Mouse (Mus musculus): Measurements from ENCODE around the gene Prkag2.

Prkag2 gene

GRCm38 (mm10) chr5:25038827-25039226 is 61.6 kb downstream of the Prkag2 start:
- H3K36me3 ChIP-seq (ENCODE audit: insufficient read depth, low read length) = no peaks in the 10 kb centered on the region
- no peak overlapping the region for H3K4me3 ChIP-seq (replicated peaks; ENCODE audit: low read length)
- TF ChIP-seq NANOG (IDR thresholded peaks at IDR 0.05; ENCODE audit: borderline replicate concordance, low read length) (no peak), CTCF (conservative IDR thresholded peaks at IDR 0.05; ENCODE audit: low read length) (no peak), POU5F1 (IDR thresholded peaks at IDR 0.05; ENCODE audit: borderline replicate concordance, low read length) (no peak)
- H3K9me3 ChIP-seq (ENCODE audit: low read length) = no peaks in the 10 kb centered on the region
- H3K4me1 ChIP-seq (replicated peaks; ENCODE audit: low read depth, low read length) = no peaks in the 10 kb centered on the region
- H3K27me3 ChIP-seq (ENCODE audit: insufficient read depth, low read length) = no peaks in the 10 kb centered on the region

- TF ChIP-seq POU5F1 (IDR thresholded peaks at IDR 0.05; ENCODE audit: borderline replicate concordance, low read length) = no peak
- TF ChIP-seq NANOG (IDR thresholded peaks at IDR 0.05; ENCODE audit: borderline replicate concordance, low read length) = no peak
- TF ChIP-seq CTCF (conservative IDR thresholded peaks at IDR 0.05; ENCODE audit: low read length) = no peak
- Histone ChIP-seq H3K4me1 (replicated peaks; ENCODE audit: low read depth, low read length) (no peaks in the 10 kb centered on the region), H3K27me3 (ENCODE audit: insufficient read depth, low read length) (no peaks in the 10 kb centered on the region), H3K4me3 (replicated peaks; ENCODE audit: low read length) (no peak overlapping the region), H3K36me3 (ENCODE audit: insufficient read depth, low read length) (no peaks in the 10 kb centered on the region), H3K9me3 (ENCODE audit: low read length) (no peaks in the 10 kb centered on the region)
Measured at GRCm38 (mm10) chr5:25035391-25035790, 65.1 kb downstream of the Prkag2 start.

GRCm38 (mm10) chr5:25031456-25031856 is 69.0 kb downstream of the Prkag2 start:
- TF ChIP-seq CTCF (conservative IDR thresholded peaks at IDR 0.05; ENCODE audit: low read length) (no peak), POU5F1 (IDR thresholded peaks at IDR 0.05; ENCODE audit: borderline replicate concordance, low read length) (no peak), NANOG (IDR thresholded peaks at IDR 0.05; ENCODE audit: borderline replicate concordance, low read length) (no peak)
- no peaks in the 10 kb centered on the region for H3K9me3 ChIP-seq (ENCODE audit: low read length)
- H3K4me3 ChIP-seq (replicated peaks; ENCODE audit: low read length) = no peak overlapping the region
- no peaks in the 10 kb centered on the region for H3K27me3 ChIP-seq (ENCODE audit: insufficient read depth, low read length)
- no peaks in the 10 kb centered on the region for H3K36me3 ChIP-seq (ENCODE audit: insufficient read depth, low read length)
- no peaks in the 10 kb centered on the region for H3K4me1 ChIP-seq (replicated peaks; ENCODE audit: low read depth, low read length)

GRCm38 (mm10) chr5:25031037-25031436 is 69.4 kb downstream of the Prkag2 start:
- H3K4me1 ChIP-seq (replicated peaks; ENCODE audit: low read depth, low read length) = peaks cover 3% of the 10 kb centered on the region
- 0 out of 2 replicates have a peak, but pooled peaks cover 3% of the 10 kb centered on the region for H3K27me3 ChIP-seq (ENCODE audit: insufficient read depth, low read length)
- H3K9me3 ChIP-seq (ENCODE audit: low read length) = no peaks in the 10 kb centered on the region
- H3K36me3 ChIP-seq (ENCODE audit: insufficient read depth, low read length) = no peaks in the 10 kb centered on the region
- no peak overlapping the region for H3K4me3 ChIP-seq (replicated peaks; ENCODE audit: low read length)
- no peak for TF ChIP-seq POU5F1 (IDR thresholded peaks at IDR 0.05; ENCODE audit: borderline replicate concordance, low read length)

DNA sequence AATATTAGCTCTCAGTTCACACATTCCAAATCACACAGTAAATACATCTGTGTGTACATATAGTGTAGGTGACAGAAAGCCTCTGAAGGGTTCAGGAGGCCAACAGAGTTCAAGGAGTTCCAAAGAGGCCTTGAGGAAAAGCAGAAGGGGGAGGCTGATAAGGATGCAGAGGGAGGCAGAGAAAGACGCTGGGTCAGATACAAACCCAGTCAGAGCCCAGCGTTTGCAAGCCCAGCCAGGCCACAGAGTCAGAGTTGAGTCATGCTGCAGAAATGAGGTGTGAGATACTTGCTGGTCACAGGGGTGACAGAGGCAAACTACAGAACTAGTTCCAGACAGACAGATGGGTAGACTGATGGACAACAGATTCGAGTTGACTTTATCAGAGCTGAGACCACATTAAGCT is 70.2 kb downstream of the Prkag2 start:
- Histone ChIP-seq H3K9me3 (ENCODE audit: low read length) (no peaks in the 10 kb centered on the region), H3K4me3 (replicated peaks; ENCODE audit: low read length) (no peak overlapping the region)
- TF ChIP-seq POU5F1 (IDR thresholded peaks at IDR 0.05; ENCODE audit: borderline replicate concordance, low read length) = no peak

GRCm38 (mm10) chr5:25027673-25028072 is 72.8 kb downstream of the Prkag2 start:
- no peak for TF ChIP-seq CTCF (conservative IDR thresholded peaks at IDR 0.05; ENCODE audit: low read length)
- no peak for TF ChIP-seq POU5F1 (IDR thresholded peaks at IDR 0.05; ENCODE audit: borderline replicate concordance, low read length)
- TF ChIP-seq NANOG (IDR thresholded peaks at IDR 0.05; ENCODE audit: borderline replicate concordance, low read length) = no peak
- H3K4me1 ChIP-seq (replicated peaks; ENCODE audit: low read depth, low read length) = peaks cover 8% of the 10 kb centered on the region

More for the DNA sequence above, 70.2 kb downstream of the Prkag2 start:
- peaks cover 8% of the 10 kb centered on the region for H3K4me1 ChIP-seq (replicated peaks; ENCODE audit: low read depth, low read length)
- H3K36me3 ChIP-seq (ENCODE audit: insufficient read depth, low read length) = no peaks in the 10 kb centered on the region
- 0 out of 2 replicates have a peak, but pooled peaks cover 4% of the 10 kb centered on the region for H3K27me3 ChIP-seq (ENCODE audit: insufficient read depth, low read length)

DNA sequence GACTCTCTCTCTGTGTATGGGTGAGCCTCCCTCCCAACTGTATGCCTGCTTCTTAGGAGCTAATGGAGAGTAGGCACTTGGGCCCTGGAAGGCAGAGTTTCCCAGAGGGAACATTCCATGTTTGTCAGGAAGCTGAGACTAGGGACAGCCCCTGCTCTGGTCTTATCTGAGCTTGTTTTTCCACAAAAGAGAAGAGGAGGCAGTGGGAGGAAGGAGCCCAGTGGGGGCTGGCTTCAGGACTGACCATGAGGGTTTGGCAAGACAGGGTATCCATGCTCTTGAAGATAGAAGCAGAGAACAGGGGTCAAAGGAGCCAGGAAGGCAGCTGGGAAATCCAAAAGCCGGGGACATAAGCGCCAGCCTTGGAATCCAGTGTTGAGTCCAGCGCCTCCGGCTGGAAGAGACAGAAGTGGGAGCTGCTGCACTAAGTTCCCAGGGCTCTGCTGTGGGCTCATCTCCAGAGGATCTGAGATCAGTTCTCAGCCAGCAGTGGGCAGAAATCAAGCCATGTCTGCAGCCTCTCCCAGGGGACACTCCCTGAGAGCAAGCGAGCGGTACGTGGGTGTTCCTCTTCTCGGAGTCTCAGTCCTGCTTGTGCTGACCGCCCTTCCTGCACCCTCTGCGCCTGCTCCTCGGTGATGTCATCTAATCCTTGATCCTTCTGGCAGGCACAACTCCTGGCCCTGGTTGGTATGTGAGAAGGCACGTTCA is 75.0 kb downstream of the Prkag2 start:
- Histone ChIP-seq H3K4me1 (replicated peaks; ENCODE audit: low read depth, low read length) (peaks cover 8% of the 10 kb centered on the region), H3K4me3 (replicated peaks; ENCODE audit: low read length) (peak overlapping the region; percentile 71), H3K27me3 (ENCODE audit: insufficient read depth, low read length) (peaks cover 4% of the 10 kb centered on the region; the same call in 1 of the 2 replicates), H3K9me3 (ENCODE audit: low read length) (peaks cover 7% of the 10 kb centered on the region; the same call in 1 of the 2 replicates), H3K36me3 (ENCODE audit: insufficient read depth, low read length) (no peaks in the 10 kb centered on the region)
- TF ChIP-seq POU5F1 (IDR thresholded peaks at IDR 0.05; ENCODE audit: borderline replicate concordance, low read length) (no peak), NANOG (IDR thresholded peaks at IDR 0.05; ENCODE audit: borderline replicate concordance, low read length) (no peak), CTCF (conservative IDR thresholded peaks at IDR 0.05; ENCODE audit: low read length) (no peak)

More at GRCm38 (mm10) chr5:25027673-25028072, 72.8 kb downstream of the Prkag2 start:
- peaks cover 4% of the 10 kb centered on the region; the same call in 1 of the 2 replicates for H3K27me3 ChIP-seq (ENCODE audit: insufficient read depth, low read length)
- H3K36me3 ChIP-seq (ENCODE audit: insufficient read depth, low read length) = no peaks in the 10 kb centered on the region
- no peak overlapping the region for H3K4me3 ChIP-seq (replicated peaks; ENCODE audit: low read length)
- H3K9me3 ChIP-seq (ENCODE audit: low read length) = no peaks in the 10 kb centered on the region

DNA sequence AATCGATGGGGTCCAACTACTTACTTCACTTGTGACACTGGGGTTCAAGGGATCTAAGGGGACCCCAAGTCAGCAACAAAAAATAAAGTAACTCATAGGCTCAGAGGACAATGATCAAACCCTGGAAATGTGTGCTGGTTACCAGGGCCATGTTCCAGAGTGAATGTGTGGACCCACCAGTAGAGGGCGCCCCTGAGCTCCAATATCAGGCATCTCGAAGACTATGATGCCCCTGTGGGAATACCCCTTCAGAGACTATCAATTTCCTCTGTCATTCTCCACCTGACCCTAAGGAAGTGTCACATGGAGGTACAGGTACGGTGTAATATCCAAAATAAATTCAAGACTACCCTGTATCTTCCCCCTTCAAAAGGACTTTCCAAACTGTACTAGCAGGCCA is 77.5 kb downstream of the Prkag2 start:
- H3K4me3 ChIP-seq (replicated peaks; ENCODE audit: low read length) = no peak overlapping the region
- peaks cover 8% of the 10 kb centered on the region for H3K4me1 ChIP-seq (replicated peaks; ENCODE audit: low read depth, low read length)
- H3K36me3 ChIP-seq (ENCODE audit: insufficient read depth, low read length) = no peaks in the 10 kb centered on the region
- H3K27me3 ChIP-seq (ENCODE audit: insufficient read depth, low read length) = peaks cover 4% of the 10 kb centered on the region; the same call in 1 of the 2 replicates
- TF ChIP-seq CTCF (conservative IDR thresholded peaks at IDR 0.05; ENCODE audit: low read length) = peak; percentile 73
- TF ChIP-seq NANOG (IDR thresholded peaks at IDR 0.05; ENCODE audit: borderline replicate concordance, low read length) = no peak
- H3K9me3 ChIP-seq (ENCODE audit: low read length) = peaks cover 7% of the 10 kb centered on the region; the same call in 1 of the 2 replicates

DNA sequence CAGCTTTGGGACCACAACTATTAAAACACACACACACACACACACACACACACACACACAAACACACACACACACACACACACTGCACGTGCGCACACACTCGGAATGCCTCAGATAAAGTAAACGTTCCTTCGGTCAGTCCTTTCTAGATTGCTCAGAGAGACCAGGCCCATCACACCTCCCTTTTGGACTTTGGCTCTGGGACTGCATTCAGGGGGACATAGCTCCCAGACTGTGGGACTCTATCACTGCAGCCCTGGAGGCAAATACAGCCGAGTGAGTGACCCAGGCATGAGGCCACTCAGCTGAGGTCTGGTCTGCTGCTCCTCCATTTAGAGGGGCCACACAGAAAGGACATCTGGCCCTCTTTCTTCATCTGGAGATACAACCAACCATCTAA is 81.2 kb downstream of the Prkag2 start:
- TF ChIP-seq POU5F1 (IDR thresholded peaks at IDR 0.05; ENCODE audit: borderline replicate concordance, low read length) (no peak), CTCF (conservative IDR thresholded peaks at IDR 0.05; ENCODE audit: low read length) (no peak), NANOG (IDR thresholded peaks at IDR 0.05; ENCODE audit: borderline replicate concordance, low read length) (no peak)
- no peaks in the 10 kb centered on the region for H3K4me1 ChIP-seq (replicated peaks; ENCODE audit: low read depth, low read length)
- H3K27me3 ChIP-seq (ENCODE audit: insufficient read depth, low read length) = no peaks in the 10 kb centered on the region; the same call in none of the 2 replicates
- H3K9me3 ChIP-seq (ENCODE audit: low read length) = peaks cover 7% of the 10 kb centered on the region; the same call in 1 of the 2 replicates
- no peaks in the 10 kb centered on the region for H3K36me3 ChIP-seq (ENCODE audit: insufficient read depth, low read length)
- H3K4me3 ChIP-seq (replicated peaks; ENCODE audit: low read length) = no peak overlapping the region

Measured in E14TG2a.4 (cell line).